Mouse (Mus musculus): ENCODE measurements at regions not wholly inside any gene's neighbourhood (a gene's known extent, or its start where the extent isn't known, plus 50 kb on each side); places are given as distances from the start of the nearest gene placed in this dataset.

- TF ChIP-seq CTCF (IDR thresholded peaks at IDR 0.05; ENCODE audit: low read depth) (peak; percentile 88), EP300 (optimal IDR thresholded peaks at IDR 0.05) (no peak)
These were observed 104.4 kb downstream of the Stk35 start for GRCm38 (mm10) chr2:129904753-129905152.
